Mouse (Mus musculus) cortical plate, adult 2 months (tissue): ENCODE data around the gene Cdh23. TPM values are rescaled to one million over a fixed set of nuclear protein-coding genes. Genes with fewer than 3 reads are reported as not detected.

Experiments
- H3K27ac ChIP-seq: fragments of 200-500 bp; 2 replicates; pipeline ENCODE4 v1.5.1; 2012; ENCODE audit warnings: low read length, control low read depth, inconsistent platforms; ENCODE audit not compliant: insufficient read depth
- H3K4me1 ChIP-seq: fragments of 200-500 bp; 2 replicates; pipeline ENCODE4 v1.6.1; 2011; ENCODE audit warnings: low read length; ENCODE audit not compliant: control insufficient read depth, insufficient read depth
- H3K4me3 ChIP-seq: fragments of 200-500 bp; 2 replicates; pipeline ENCODE4 v1.5.1; 2011; ENCODE audit warnings: mild to moderate bottlenecking, low read length, control low read depth; ENCODE audit not compliant: insufficient read depth
- CTCF ChIP-seq: fragments of 200-500 bp; IDR thresholded peaks from 2 replicates; pipeline ENCODE4 v1.5.1; 2011; ENCODE audit warnings: mild to moderate bottlenecking, control low read depth, low read length; ENCODE audit not compliant: insufficient read depth; ENCODE audit errors: extremely low read depth
- POLR2A ChIP-seq: fragments of 200-500 bp; IDR thresholded peaks from 2 replicates; pipeline ENCODE4 v1.6.1; 2011; ENCODE audit warnings: mild to moderate bottlenecking, low read length, control low read depth; ENCODE audit not compliant: insufficient read depth; ENCODE audit errors: extremely low read depth
- polyA plus RNA-seq: library from polyadenylated mRNA; depleted of rRNA; stranded (reverse); fragments of >200 nt; gene quantifications from 2 replicates; pipeline ENCODE4 v1.2.3, GENCODE M21; 2012

Gene Cdh23
- polyA plus RNA-seq, 1 experiment: 0.46 TPM

DNA sequence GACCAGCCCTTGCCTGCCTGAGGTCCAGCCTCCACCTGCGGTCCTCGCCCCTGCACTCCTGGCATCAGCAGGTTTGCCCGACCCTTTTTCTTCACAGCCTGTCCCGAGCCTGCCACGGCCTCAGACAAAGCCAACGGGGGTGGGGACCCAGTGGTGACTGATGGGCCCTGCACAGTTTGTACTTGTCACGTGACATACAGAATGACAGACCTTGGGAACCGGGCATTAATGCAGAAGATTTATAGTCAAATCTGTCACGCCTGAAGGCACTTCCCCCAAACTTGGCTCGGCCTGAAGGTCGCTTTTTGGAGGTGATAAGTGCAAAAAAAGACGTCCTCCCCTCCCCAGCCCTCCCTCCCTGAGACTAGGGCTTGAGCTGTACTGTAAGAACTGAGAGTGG is 73.5 kb downstream of the Cdh23 start:
- Histone ChIP-seq H3K27ac (no peak overlapping the region), H3K4me3 (no peak overlapping the region), H3K4me1 (no peaks in the 10 kb centered on the region)
- no peak for TF ChIP-seq CTCF
- no peak for TF ChIP-seq POLR2A

- no peak overlapping the region for H3K27ac ChIP-seq
- no peaks in the 10 kb centered on the region for H3K4me1 ChIP-seq
- H3K4me3 ChIP-seq: no peak overlapping the region
- TF ChIP-seq POLR2A (no peak), CTCF (0 out of 2 replicates have a peak, but pooled peaks have one; percentile 3)
Measured at GRCm38 (mm10) chr10:60621470-60622170, 74.7 kb downstream of the Cdh23 start.

GRCm38 (mm10) chr10:60615898-60616297 is 80.4 kb downstream of the Cdh23 start:
- no peak for TF ChIP-seq POLR2A
- H3K4me3 ChIP-seq: no peak overlapping the region
- no peak overlapping the region for H3K27ac ChIP-seq
- H3K4me1 ChIP-seq: no peaks in the 10 kb centered on the region

- no peaks in the 10 kb centered on the region for H3K4me1 ChIP-seq
- 0 out of 2 replicates have a peak, but pooled peaks have one; percentile 6 for TF ChIP-seq CTCF
- TF ChIP-seq POLR2A: no peak
- H3K4me3 ChIP-seq: no peak overlapping the region
- no peak overlapping the region for H3K27ac ChIP-seq
Measured at GRCm38 (mm10) chr10:60612893-60613292, 83.4 kb downstream of the Cdh23 start.

DNA sequence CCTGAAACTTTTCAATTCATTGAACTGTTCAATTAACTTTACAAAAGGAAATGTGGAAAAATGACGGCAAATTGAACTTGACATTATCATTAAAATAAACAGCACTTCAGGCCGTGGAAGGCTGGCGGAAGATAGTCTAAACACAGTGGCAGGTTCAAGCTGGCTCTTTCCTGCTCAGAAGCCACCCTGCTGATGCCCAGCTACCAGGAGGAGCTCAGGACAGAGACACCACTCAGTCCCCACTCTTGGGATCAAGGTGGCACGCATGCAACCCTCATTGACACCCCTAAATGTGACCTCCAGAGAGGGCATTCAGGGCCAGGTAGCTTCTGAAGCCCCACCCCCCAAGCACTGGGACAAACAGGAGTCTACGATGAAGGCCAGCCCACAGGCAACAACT is 89.1 kb downstream of the Cdh23 start:
- TF ChIP-seq CTCF (no peak), POLR2A (no peak)
- Histone ChIP-seq H3K27ac (no peak overlapping the region), H3K4me3 (no peak overlapping the region), H3K4me1 (no peaks in the 10 kb centered on the region)

- H3K4me1 ChIP-seq: no peaks in the 10 kb centered on the region
Measured at GRCm38 (mm10) chr10:60606661-60607060, 89.6 kb downstream of the Cdh23 start.

DNA sequence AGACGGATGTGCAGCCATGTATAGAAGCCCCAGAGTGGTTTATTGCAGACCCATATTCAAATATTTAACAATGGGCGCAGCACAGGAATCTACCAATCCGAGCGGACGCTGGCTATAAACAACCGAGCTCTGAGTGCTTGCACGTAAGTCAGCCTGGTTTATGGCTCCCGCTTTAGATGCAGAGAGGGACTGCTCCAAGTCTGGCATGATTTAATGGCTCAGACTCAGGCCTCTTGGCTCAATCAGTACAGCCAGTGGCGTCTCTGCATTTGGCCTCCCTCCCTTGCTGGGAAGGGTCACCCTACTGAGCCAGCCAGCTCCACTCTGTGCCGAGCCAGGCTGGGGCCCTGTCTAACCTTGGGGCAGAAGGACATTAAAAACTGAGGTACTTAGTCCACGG is 94.1 kb downstream of the Cdh23 start:
- H3K4me3 ChIP-seq: no peak overlapping the region
- TF ChIP-seq POLR2A (no peak), CTCF (no peak)

More at GRCm38 (mm10) chr10:60606661-60607060, 89.6 kb downstream of the Cdh23 start:
- H3K27ac ChIP-seq: no peak overlapping the region
- no peak overlapping the region for H3K4me3 ChIP-seq
- TF ChIP-seq POLR2A (no peak), CTCF (no peak)

DNA sequence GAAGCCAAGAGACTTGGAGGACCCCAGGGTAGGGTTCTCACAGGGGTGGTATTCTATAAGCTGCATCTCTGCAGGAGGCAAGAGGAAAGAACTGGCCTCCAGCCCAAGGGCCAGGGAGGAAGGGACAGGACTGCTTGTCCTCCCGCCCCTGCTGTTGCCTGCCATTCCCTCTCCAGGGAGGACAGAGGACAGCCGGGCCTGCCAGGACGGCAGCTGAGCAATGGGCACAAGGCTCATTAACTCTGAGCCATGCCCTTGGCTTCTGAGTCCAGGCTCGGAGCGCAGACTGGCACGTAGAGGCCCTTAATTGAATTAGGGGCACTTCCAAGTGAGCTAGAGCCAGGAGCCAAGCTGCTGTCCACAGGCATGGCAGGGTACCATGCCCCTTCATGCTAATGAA is 101.1 kb downstream of the Cdh23 start:
- Histone ChIP-seq H3K4me3 (no peak overlapping the region), H3K4me1 (no peaks in the 10 kb centered on the region), H3K27ac (no peak overlapping the region)
- no peak for TF ChIP-seq CTCF

More for the DNA sequence above, 94.1 kb downstream of the Cdh23 start:
- no peak overlapping the region for H3K27ac ChIP-seq
- H3K4me1 ChIP-seq: no peaks in the 10 kb centered on the region

DNA sequence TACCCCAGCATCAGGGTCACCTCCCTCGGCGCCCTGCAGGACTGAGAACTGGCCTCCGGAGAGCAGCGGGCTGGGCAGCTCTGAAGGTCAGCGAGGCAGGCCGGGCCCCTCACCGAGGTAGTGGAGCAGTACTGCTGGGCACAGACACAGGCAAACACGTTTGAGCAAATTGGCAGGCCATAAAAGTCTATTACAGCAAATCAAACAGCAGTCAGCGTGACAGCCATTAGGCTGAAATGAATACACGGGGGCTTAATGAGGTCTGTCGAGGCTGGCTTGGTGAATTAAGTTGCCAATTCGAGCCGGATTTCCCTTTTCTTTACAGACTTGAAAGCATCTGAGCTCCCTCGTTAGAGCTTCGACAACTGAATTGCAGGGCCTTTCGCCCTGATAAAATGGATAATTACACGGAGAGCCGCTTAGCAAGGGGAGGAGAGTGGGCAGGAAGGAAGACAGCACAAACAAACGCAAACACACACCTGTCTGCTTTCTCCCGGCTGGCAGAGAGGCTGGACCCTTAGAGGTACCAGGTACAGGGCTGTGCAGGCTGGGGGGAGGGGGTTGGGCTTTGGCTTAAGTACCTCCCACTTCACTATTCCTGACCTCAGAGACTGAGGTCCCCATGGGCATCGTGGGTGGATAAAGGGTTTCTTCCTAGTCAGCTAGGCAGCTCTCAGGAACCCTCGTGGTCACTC is 103.3 kb downstream of the Cdh23 start:
- TF ChIP-seq POLR2A: no peak
- no peak for TF ChIP-seq CTCF
- no peak overlapping the region for H3K4me3 ChIP-seq
- H3K4me1 ChIP-seq: no peaks in the 10 kb centered on the region
- H3K27ac ChIP-seq: no peak overlapping the region

- no peak overlapping the region for H3K4me3 ChIP-seq
- TF ChIP-seq CTCF (no peak), POLR2A (no peak)
- H3K4me1 ChIP-seq: no peaks in the 10 kb centered on the region
- no peak overlapping the region for H3K27ac ChIP-seq
Measured at GRCm38 (mm10) chr10:60591281-60591680, 105.0 kb downstream of the Cdh23 start.
